Mouse (Mus musculus) lung, adult 10 weeks (tissue): ENCODE data around the gene Gsdmc3. TPM values are rescaled to one million over a fixed set of nuclear protein-coding genes. Genes with fewer than 3 reads are reported as not detected.

Experiments used
- polyA plus RNA-seq: library from polyadenylated mRNA; stranded (reverse); fragments of 350-450 nt; fragmentation: Illumina TruSeq; extraction: RNeasy Lipid Tissue Mini Kit (QIAGEN cat#74804); gene quantifications from one replicate; pipeline ENCODE4 v1.2.3, GENCODE M21; 2014; ENCODE audit warnings: low read depth, low replicate concordance; ENCODE audit not compliant: insufficient read depth

The Gsdmc3 gene
- polyA plus RNA-seq, result not detected

GRCm38 (mm10) chr15:63878458-63878857, at the start of gene Gsdmc3:
Gene Gsdmc3 (minus strand): TSS chr15:63878558.

GRCm38 (mm10) chr15:63912197-63912596, 33.8 kb upstream of the Gsdmc3 start, which contains the start of gene Gsdmc4:
Gene Gsdmc4 (minus strand): TSS chr15:63912297.

Other genes starting within 250 kb of the Gsdmc3 start
- gene Gsdmc2, start 33.4 kb downstream of the Gsdmc3 start, polyA plus RNA-seq, result not detected
- gene Gsdmc4, start 33.7 kb upstream of the Gsdmc3 start, polyA plus RNA-seq, result 0.11 TPM
- 44.5 TPM for gene Fam49b, start 181.9 kb upstream of the Gsdmc3 start, polyA plus RNA-seq